14 mouse cellular contexts compared by ENCODE assay signal in the genomic region with DNA sequence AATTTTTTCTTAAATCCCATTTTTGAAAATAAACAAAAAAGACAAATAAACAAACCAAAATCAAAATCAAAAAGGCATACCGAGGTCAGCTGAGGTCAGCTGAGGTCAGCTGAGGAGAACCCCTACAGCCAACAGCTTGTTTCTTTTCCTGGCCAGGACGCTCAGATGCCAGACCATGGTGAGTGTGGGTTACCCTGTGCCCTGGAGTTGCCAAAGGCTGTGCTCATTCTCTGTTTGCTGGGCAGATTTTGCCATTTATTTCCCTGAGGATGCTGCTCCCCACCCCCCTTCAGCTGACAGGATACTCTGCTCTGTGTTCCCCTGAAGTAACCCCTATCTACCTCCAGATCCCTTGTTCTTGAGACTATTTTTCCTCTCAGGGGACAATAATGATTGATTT. TPM values are rescaled to one million over a fixed set of nuclear protein-coding genes. Genes with fewer than 3 reads are reported as not detected.
"Had no signal": no experiment of that assay in that cellular context is flagged by ENCODE, and none has a peak within 500 bp of the region (broad histone marks: within the 10 kb centered on the region; RNA-seq: fewer than 3 reads in every experiment).

No protein-coding gene starts in this region.

- DNase-seq: kidney, postnatal 25 days; layer of hippocampus, adult 9-11 months; liver; lung, adult 18-20 months; lung, postnatal 10 days; lung, postnatal 36 days; thymus, adult 2 months; thymus, postnatal 14 days; thymus, postnatal 4 days had no signal

RNA-seq across cellular contexts. Expression of a gene that starts 35.5 kb away (rescaled TPM):
- total RNA-seq: layer of hippocampus, adult 2 months; layer of hippocampus, postnatal 25 days; left cerebral cortex, adult 18-20 months; left cerebral cortex, postnatal 25 days; monocyte, adult 5-6 weeks had no signal
